Mouse (Mus musculus) lung, postnatal 0 days (tissue): Measurements from ENCODE around the gene Rora. TPM values are rescaled to one million over a fixed set of nuclear protein-coding genes. Genes with fewer than 3 reads are reported as not detected.

Source experiments
- ATAC-seq: fragments of 200-750 bp; cut with Nextera tagmentation; 2 replicates; pipeline ENCODE4 v1.8.0; 2017; ENCODE audit warnings: moderate library complexity
- DNase-seq: peaks from one replicate; pipeline ENCODE4 v3.0.0-alpha.2; 2016; ENCODE audit warnings: low spot score
- H3K27ac ChIP-seq: fragments of 300-500 bp; sonication (generic); 2 replicates; pipeline ENCODE4 v1.5.1; 2014; ENCODE audit warnings: antibody characterized with exemption, mild to moderate bottlenecking, low read length, mixed read lengths
- H3K27me3 ChIP-seq: fragments of 300-500 bp; sonication (generic); replicated peaks from 2 replicates; pipeline ENCODE4 v1.6.1; 2014; ENCODE audit warnings: low read length, mixed read lengths; ENCODE audit not compliant: insufficient read depth
- H3K36me3 ChIP-seq: fragments of 300-500 bp; sonication (generic); 2 replicates; pipeline ENCODE4 v1.6.1; 2014; ENCODE audit warnings: low read length, mixed read lengths; ENCODE audit not compliant: insufficient read depth
- H3K4me1 ChIP-seq: fragments of 300-500 bp; sonication (generic); 2 replicates; pipeline ENCODE4 v1.6.1; 2014; ENCODE audit warnings: antibody characterized with exemption, low read depth, low read length, mixed read lengths; ENCODE audit not compliant: insufficient read depth
- H3K4me2 ChIP-seq: fragments of 300-500 bp; sonication (generic); replicated peaks from 2 replicates; pipeline ENCODE4 v1.6.1; 2014; ENCODE audit warnings: low read depth, mild to moderate bottlenecking, low read length, moderate library complexity, mixed read lengths
- H3K4me3 ChIP-seq: fragments of 300-500 bp; sonication (generic); 2 replicates; pipeline ENCODE4 v1.5.1; 2014; ENCODE audit warnings: low read depth, low read length
- H3K9ac ChIP-seq: fragments of 300-500 bp; sonication (generic); replicated peaks from 2 replicates; pipeline ENCODE4 v1.6.1; 2014; ENCODE audit warnings: low read depth, mild to moderate bottlenecking
- H3K9me3 ChIP-seq: fragments of 300-500 bp; sonication (generic); 2 replicates; pipeline ENCODE4 v1.6.1; 2016; ENCODE audit warnings: low read length, mixed read lengths
- CTCF ChIP-seq: IDR thresholded peaks from 2 replicates; pipeline ENCODE4 v1.5.1; 2016; ENCODE audit warnings: antibody characterized with exemption, mild to moderate bottlenecking
- EP300 ChIP-seq: IDR thresholded peaks from 2 replicates; pipeline ENCODE4 v1.6.1; 2016; ENCODE audit warnings: antibody characterized with exemption, mild to moderate bottlenecking, control low read depth
- WGBS: fragments of 180-500 bp; shearing (Covaris S2); extraction: QIAGEN DNeasy Blood & Tissue Kit; methylation state at CpG from one replicate; pipeline ENCODE4 v1.1.7; 2014; 5-methylcytosine and 5-hydroxymethylcytosine counted together
- polyA plus RNA-seq: library from polyadenylated mRNA; unstranded; fragments of >200 nt; fragmentation: Nextera tagmentation; extraction: Ambion mirVana; gene quantifications from 2 replicates; pipeline ENCODE4 v1.2.1, GENCODE M21; 2015

Gene Rora
- polyA plus RNA-seq, 1 experiment from 2014 or later, result 18.8 TPM

DNA sequence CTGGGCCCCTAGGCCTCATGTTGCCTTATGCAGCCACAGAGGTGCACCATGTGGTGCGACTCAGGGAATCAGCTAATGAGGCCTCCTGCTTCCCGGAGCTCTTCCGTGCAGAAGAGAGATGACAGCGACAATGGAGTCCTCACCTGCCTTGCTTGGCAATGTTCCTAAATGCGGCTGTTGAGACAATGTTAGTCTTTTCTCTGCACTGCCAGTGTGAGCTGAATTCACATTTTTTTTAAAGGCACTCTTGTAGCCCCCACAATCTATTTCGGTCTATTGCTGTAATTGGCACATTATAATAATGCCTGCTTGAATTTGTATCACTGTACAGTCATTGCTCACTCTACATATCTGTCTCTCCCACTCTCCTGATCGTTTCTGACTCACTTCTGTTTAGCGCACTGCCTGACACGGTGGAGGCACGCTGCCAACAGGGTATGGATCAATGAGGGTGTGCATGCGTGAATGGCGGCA is 269.6 kb downstream of the Rora start:
- Histone ChIP-seq H3K27ac (no peak overlapping the region), H3K4me3 (no peak overlapping the region), H3K9ac (no peak overlapping the region), H3K4me1 (no peaks in the 10 kb centered on the region), H3K36me3 (no peaks in the 10 kb centered on the region), H3K27me3 (no peaks in the 10 kb centered on the region), H3K9me3 (no peaks in the 10 kb centered on the region), H3K4me2 (no peak overlapping the region)
- DNase-seq (no peak), ATAC-seq (no peak)
- TF ChIP-seq CTCF, result no peak
- no peak for TF ChIP-seq EP300
- 82% methylated on average over 12 of the region's 12 CpGs for WGBS

DNA sequence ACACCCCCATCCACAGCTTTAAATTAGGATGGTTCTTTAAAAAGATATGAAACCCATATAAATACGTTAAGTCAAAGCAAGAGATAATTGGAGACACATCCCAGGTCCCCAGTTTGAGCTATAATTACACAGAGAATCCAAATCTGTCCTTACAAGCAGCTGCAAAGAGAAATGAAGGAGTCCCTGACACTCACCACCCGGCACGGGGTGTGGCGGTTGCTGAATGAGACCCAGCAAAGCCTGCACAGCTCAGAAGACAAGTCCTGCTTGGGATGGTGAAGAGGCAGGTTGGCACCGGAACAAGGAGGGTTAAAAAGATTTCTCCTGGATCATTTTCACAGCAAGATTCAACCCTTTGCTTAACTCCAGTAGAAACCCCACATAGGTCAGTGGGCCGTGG is 272.8 kb downstream of the Rora start:
- no peaks in the 10 kb centered on the region for H3K27me3 ChIP-seq
- no peak for TF ChIP-seq EP300
- TF ChIP-seq CTCF, result no peak
- H3K4me2 ChIP-seq, result no peak overlapping the region
- H3K4me1 ChIP-seq, result no peaks in the 10 kb centered on the region
- ATAC-seq (no peak), DNase-seq (no peak)
- 90% methylated on average over 6 of the region's 6 CpGs for WGBS
- H3K4me3 ChIP-seq, result no peak overlapping the region
- no peaks in the 10 kb centered on the region for H3K9me3 ChIP-seq
- H3K27ac ChIP-seq, result no peak overlapping the region
- H3K36me3 ChIP-seq, result no peaks in the 10 kb centered on the region
- H3K9ac ChIP-seq, result no peak overlapping the region

DNA sequence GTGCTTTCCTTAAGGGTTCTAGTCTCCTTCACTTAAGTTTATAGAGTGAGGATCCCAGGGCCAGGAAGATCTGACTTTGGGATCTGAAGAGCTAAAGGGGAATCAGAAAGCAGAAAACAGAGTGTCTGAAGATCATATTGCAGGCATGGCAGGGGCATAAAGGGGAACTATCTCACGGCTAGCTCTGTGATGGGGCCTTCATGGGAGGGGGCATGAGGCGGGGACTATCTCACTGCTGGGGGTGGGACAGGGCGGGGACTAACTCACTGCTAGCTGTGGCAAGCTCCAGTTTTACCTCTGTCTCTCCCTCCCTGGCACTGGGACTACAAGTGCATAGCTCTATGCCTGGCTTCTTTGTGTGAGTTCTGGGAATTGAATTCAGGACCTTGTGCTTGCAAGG is 279.6 kb downstream of the Rora start:
- DNase-seq (no peak), ATAC-seq (no peak)
- H3K9ac ChIP-seq, result no peak overlapping the region
- H3K27me3 ChIP-seq, result no peaks in the 10 kb centered on the region
- H3K9me3 ChIP-seq, result no peaks in the 10 kb centered on the region
- H3K4me1 ChIP-seq, result no peaks in the 10 kb centered on the region
- no peak overlapping the region for H3K4me2 ChIP-seq
- H3K36me3 ChIP-seq, result no peaks in the 10 kb centered on the region
- no peak overlapping the region for H3K27ac ChIP-seq
- H3K4me3 ChIP-seq, result no peak overlapping the region
- WGBS, result 68% methylated on average over 3 of the region's 3 CpGs
- TF ChIP-seq EP300 (no peak), CTCF (no peak)

DNA sequence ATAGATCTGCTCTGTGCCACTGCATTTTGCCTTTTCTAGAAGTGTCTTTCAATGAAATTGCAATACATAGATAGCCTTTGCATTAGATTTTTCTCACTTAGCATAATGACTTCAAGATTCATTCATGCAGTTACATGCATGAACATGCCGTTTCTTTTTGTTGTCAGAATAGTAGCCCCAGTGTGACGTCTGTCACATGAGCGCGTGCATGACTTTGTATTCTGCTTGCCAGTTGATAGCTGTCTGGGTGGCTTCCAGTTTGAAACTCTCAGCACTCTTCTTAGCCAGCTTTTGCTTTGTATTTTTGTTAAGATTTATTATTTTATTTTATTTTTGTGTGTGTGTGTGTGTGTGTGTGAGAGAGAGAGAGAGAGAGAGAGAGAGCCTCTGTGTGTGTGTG is 280.7 kb downstream of the Rora start:
- TF ChIP-seq CTCF (no peak), EP300 (no peak)
- H3K9me3 ChIP-seq, result no peaks in the 10 kb centered on the region
- ATAC-seq (no peak), DNase-seq (no peak)
- H3K4me2 ChIP-seq, result no peak overlapping the region
- no peak overlapping the region for H3K27ac ChIP-seq
- WGBS, result 85% methylated on average over 4 of the region's 4 CpGs
- no peak overlapping the region for H3K9ac ChIP-seq
- H3K36me3 ChIP-seq, result no peaks in the 10 kb centered on the region
- no peaks in the 10 kb centered on the region for H3K27me3 ChIP-seq
- H3K4me1 ChIP-seq, result no peaks in the 10 kb centered on the region
- no peak overlapping the region for H3K4me3 ChIP-seq

DNA sequence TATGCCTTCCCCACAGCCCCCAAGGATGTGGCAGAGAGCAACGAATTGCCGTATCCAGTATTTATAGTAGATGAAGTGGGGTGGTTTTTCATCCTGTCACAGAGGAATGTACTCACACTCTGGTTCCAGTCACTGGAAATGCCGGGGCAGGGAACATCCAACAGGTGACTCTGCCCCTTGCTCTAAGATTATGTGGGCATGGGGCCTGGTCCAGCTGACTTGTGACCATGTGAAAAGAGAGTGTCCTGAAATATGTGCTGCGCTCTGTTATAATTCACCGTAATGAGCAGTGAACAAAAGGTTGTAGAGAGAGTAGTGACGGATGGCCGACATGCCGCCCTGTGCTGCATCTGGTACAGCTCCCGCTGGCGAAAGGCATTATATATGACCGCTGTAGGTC is 282.0 kb downstream of the Rora start:
- Histone ChIP-seq H3K4me1 (no peaks in the 10 kb centered on the region), H3K4me3 (no peak overlapping the region), H3K9ac (no peak overlapping the region), H3K4me2 (no peak overlapping the region), H3K9me3 (no peaks in the 10 kb centered on the region), H3K36me3 (no peaks in the 10 kb centered on the region), H3K27me3 (no peaks in the 10 kb centered on the region), H3K27ac (no peak overlapping the region)
- TF ChIP-seq CTCF, result no peak
- no peak for TF ChIP-seq EP300
- DNase-seq (no peak), ATAC-seq (no peak)
- WGBS, result 73% methylated on average over 11 of the region's 11 CpGs

DNA sequence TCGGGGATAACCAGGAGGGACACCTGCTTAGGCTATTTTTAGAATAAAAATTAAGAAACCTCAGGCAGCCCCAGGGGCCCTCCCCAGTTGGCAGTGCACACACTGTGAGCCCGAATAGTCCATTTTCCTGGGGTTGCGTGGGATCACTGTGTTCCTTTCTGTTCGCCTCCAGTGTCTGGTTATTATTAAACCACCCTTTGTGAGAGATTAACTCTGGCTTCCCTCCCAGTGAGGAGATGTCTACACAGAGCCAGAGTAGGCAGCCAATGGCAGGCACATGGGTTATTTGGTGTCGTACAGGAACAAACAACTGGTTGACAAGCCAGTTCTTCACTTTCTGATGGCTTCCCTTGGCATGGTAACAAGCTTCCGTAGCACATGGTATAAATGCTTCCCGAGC is 287.5 kb downstream of the Rora start:
- Histone ChIP-seq H3K9me3 (no peaks in the 10 kb centered on the region), H3K4me1 (no peaks in the 10 kb centered on the region), H3K27me3 (no peaks in the 10 kb centered on the region), H3K36me3 (no peaks in the 10 kb centered on the region), H3K4me2 (no peak overlapping the region), H3K27ac (no peak overlapping the region), H3K9ac (no peak overlapping the region), H3K4me3 (no peak overlapping the region)
- ATAC-seq (peak; percentile 19; the same call in 1 of the 2 replicates), DNase-seq (no peak)
- WGBS, result 79% methylated on average over 7 of the region's 7 CpGs
- TF ChIP-seq EP300 (no peak), CTCF (no peak)

DNA sequence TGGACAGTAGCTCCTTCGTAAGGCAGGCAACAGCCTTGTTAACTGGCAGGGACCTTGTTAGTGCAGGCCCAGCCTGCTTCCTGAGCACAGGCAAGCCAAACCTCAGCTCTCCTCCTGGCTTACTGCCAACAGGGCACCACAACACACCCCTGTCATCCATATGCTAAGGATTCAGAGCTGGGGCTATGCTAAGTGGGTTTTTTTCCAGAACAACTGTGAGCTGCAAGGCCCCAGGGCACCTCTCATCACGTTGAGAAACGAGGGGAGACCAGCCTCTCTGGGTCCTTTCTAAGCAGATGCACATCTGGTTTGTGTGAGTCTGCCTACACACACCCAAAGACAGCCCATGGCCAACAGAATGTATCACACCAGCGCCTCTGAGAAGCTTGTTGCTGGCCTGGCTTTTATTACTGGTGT is 289.0 kb downstream of the Rora start:
- TF ChIP-seq EP300, result no peak
- no peak; the same call in 1 of the 2 replicates for TF ChIP-seq CTCF
- Histone ChIP-seq H3K27ac (no peak overlapping the region), H3K4me1 (no peaks in the 10 kb centered on the region), H3K27me3 (no peaks in the 10 kb centered on the region), H3K9me3 (no peaks in the 10 kb centered on the region), H3K4me3 (no peak overlapping the region), H3K9ac (no peak overlapping the region), H3K4me2 (no peak overlapping the region), H3K36me3 (no peaks in the 10 kb centered on the region)
- no peak for DNase-seq
- ATAC-seq, result no peak
- 78% methylated on average over 4 of the region's 4 CpGs for WGBS
